Mouse (Mus musculus): Measurements from ENCODE around the gene Selp. TPM values are rescaled to one million over a fixed set of nuclear protein-coding genes. Genes with fewer than 3 reads are reported as not detected.

Gene Selp
- total and polyA plus RNA-seq, 3 experiments: 0.22 TPM; not detected in 2

GRCm38 (mm10) chr1:164120777-164121158 is 5.7 kb downstream of the Selp start:
- no peak for ATAC-seq (ENCODE audit: extremely low read depth, insufficient number of reproducible peaks, low FRiP score, poor library complexity, severe bottlenecking)
- Histone ChIP-seq H3K4me3 (ENCODE audit: low read depth, low read length) (no peak overlapping the region), H3K9me3 (replicated peaks) (no peaks in the 10 kb centered on the region), H3K27me3 (ENCODE audit: insufficient read depth, low read length) (no peaks in the 10 kb centered on the region), H3K36me3 (replicated peaks) (no peaks in the 10 kb centered on the region), H3K4me1 (ENCODE audit: insufficient read depth, low read depth, low read length) (no peaks in the 10 kb centered on the region)
- no peak for DNase-seq (ENCODE audit: low spot score)
- TF ChIP-seq GATA2 (IDR thresholded peaks at IDR 0.05; ENCODE audit: borderline replicate concordance, low read depth, low read length): no peak

GRCm38 (mm10) chr1:164123836-164124235 is 8.8 kb downstream of the Selp start:
- H3K4me3 ChIP-seq (ENCODE audit: low read depth, low read length): no peak overlapping the region
- DNase-seq (ENCODE audit: low spot score) (no peak), ATAC-seq (ENCODE audit: extremely low read depth, insufficient number of reproducible peaks, low FRiP score, poor library complexity, severe bottlenecking) (no peak)
- TF ChIP-seq CTCF (IDR thresholded peaks at IDR 0.05; ENCODE audit: low read depth, low read length) (no peak), GATA2 (IDR thresholded peaks at IDR 0.05; ENCODE audit: borderline replicate concordance, low read depth, low read length) (no peak), POLR2AphosphoS5 (IDR thresholded peaks at IDR 0.05; ENCODE audit: insufficient replicate concordance, low read depth, low read length) (no peak), GATA1 (IDR thresholded peaks at IDR 0.05; ENCODE audit: borderline replicate concordance, low read length) (no peak), TAL1 (conservative IDR thresholded peaks at IDR 0.05; ENCODE audit: low read depth, low read length) (no peak)
- no peaks in the 10 kb centered on the region for H3K4me1 ChIP-seq (ENCODE audit: insufficient read depth, low read depth, low read length)
- H3K9me3 ChIP-seq (replicated peaks): no peaks in the 10 kb centered on the region
- no peaks in the 10 kb centered on the region for H3K36me3 ChIP-seq (replicated peaks)
- H3K27me3 ChIP-seq (ENCODE audit: insufficient read depth, low read length): no peaks in the 10 kb centered on the region

GRCm38 (mm10) chr1:164130013-164130412 is 14.9 kb downstream of the Selp start:
- peaks cover 3% of the 10 kb centered on the region; the same call in 1 of the 2 replicates for H3K27me3 ChIP-seq (ENCODE audit: insufficient read depth, low read length)
- no peak for TF ChIP-seq CTCF (IDR thresholded peaks at IDR 0.05; ENCODE audit: low read depth, low read length)
- no peak for TF ChIP-seq GATA2 (IDR thresholded peaks at IDR 0.05; ENCODE audit: borderline replicate concordance, low read depth, low read length)
- no peak overlapping the region for H3K4me3 ChIP-seq (ENCODE audit: low read depth, low read length)
- no peaks in the 10 kb centered on the region for H3K36me3 ChIP-seq (replicated peaks)
- ATAC-seq (ENCODE audit: extremely low read depth, insufficient number of reproducible peaks, low FRiP score, poor library complexity, severe bottlenecking) (no peak), DNase-seq (ENCODE audit: low spot score) (no peak)
- no peaks in the 10 kb centered on the region for H3K4me1 ChIP-seq (ENCODE audit: insufficient read depth, low read depth, low read length)
- no peaks in the 10 kb centered on the region for H3K9me3 ChIP-seq (replicated peaks)

- Histone ChIP-seq H3K27me3 (ENCODE audit: insufficient read depth, low read length) (peaks cover 3% of the 10 kb centered on the region), H3K36me3 (replicated peaks) (no peaks in the 10 kb centered on the region), H3K9me3 (replicated peaks) (no peaks in the 10 kb centered on the region), H3K4me3 (ENCODE audit: low read depth, low read length) (no peak overlapping the region), H3K4me1 (ENCODE audit: insufficient read depth, low read depth, low read length) (no peaks in the 10 kb centered on the region)
- ATAC-seq (ENCODE audit: extremely low read depth, insufficient number of reproducible peaks, low FRiP score, poor library complexity, severe bottlenecking) (no peak), DNase-seq (ENCODE audit: low spot score) (no peak)
- TF ChIP-seq CTCF (IDR thresholded peaks at IDR 0.05; ENCODE audit: low read depth, low read length): no peak
Observed at GRCm38 (mm10) chr1:164132609-164133008, 17.5 kb downstream of the Selp start.

GRCm38 (mm10) chr1:164134101-164134500 is 19.0 kb downstream of the Selp start:
- Histone ChIP-seq H3K4me1 (ENCODE audit: insufficient read depth, low read depth, low read length) (no peaks in the 10 kb centered on the region), H3K4me3 (ENCODE audit: low read depth, low read length) (no peak overlapping the region), H3K27me3 (ENCODE audit: insufficient read depth, low read length) (peaks cover 3% of the 10 kb centered on the region), H3K36me3 (replicated peaks) (no peaks in the 10 kb centered on the region), H3K9me3 (replicated peaks) (no peaks in the 10 kb centered on the region)
- TF ChIP-seq GATA1 (IDR thresholded peaks at IDR 0.05; ENCODE audit: borderline replicate concordance, low read length): no peak
- DNase-seq (ENCODE audit: low spot score): no peak
- no peak for ATAC-seq (ENCODE audit: extremely low read depth, insufficient number of reproducible peaks, low FRiP score, poor library complexity, severe bottlenecking)

- Histone ChIP-seq H3K9me3 (replicated peaks) (no peaks in the 10 kb centered on the region), H3K36me3 (replicated peaks) (no peaks in the 10 kb centered on the region), H3K4me1 (ENCODE audit: insufficient read depth, low read depth, low read length) (no peaks in the 10 kb centered on the region), H3K27me3 (ENCODE audit: insufficient read depth, low read length) (peaks cover 3% of the 10 kb centered on the region), H3K4me3 (ENCODE audit: low read depth, low read length) (no peak overlapping the region)
- DNase-seq (ENCODE audit: low spot score) (no peak), ATAC-seq (ENCODE audit: extremely low read depth, insufficient number of reproducible peaks, low FRiP score, poor library complexity, severe bottlenecking) (no peak)
- TF ChIP-seq POLR2AphosphoS5 (IDR thresholded peaks at IDR 0.05; ENCODE audit: insufficient replicate concordance, low read depth, low read length) (no peak), CTCF (IDR thresholded peaks at IDR 0.05; ENCODE audit: low read depth, low read length) (no peak), GATA1 (IDR thresholded peaks at IDR 0.05; ENCODE audit: borderline replicate concordance, low read length) (no peak), TAL1 (conservative IDR thresholded peaks at IDR 0.05; ENCODE audit: low read depth, low read length) (no peak), GATA2 (IDR thresholded peaks at IDR 0.05; ENCODE audit: borderline replicate concordance, low read depth, low read length) (no peak)
Observed at GRCm38 (mm10) chr1:164135360-164135759, 20.3 kb downstream of the Selp start.

- no peaks in the 10 kb centered on the region for H3K4me1 ChIP-seq (ENCODE audit: insufficient read depth, low read depth, low read length)
- DNase-seq (ENCODE audit: low spot score) (no peak), ATAC-seq (ENCODE audit: extremely low read depth, insufficient number of reproducible peaks, low FRiP score, poor library complexity, severe bottlenecking) (no peak)
- H3K4me3 ChIP-seq (ENCODE audit: low read depth, low read length): no peak overlapping the region
- H3K9me3 ChIP-seq (replicated peaks): no peaks in the 10 kb centered on the region
- no peaks in the 10 kb centered on the region for H3K36me3 ChIP-seq (replicated peaks)
- H3K27me3 ChIP-seq (ENCODE audit: insufficient read depth, low read length): peaks cover 3% of the 10 kb centered on the region
- TF ChIP-seq TAL1 (conservative IDR thresholded peaks at IDR 0.05; ENCODE audit: low read depth, low read length) (no peak), POLR2AphosphoS5 (IDR thresholded peaks at IDR 0.05; ENCODE audit: insufficient replicate concordance, low read depth, low read length) (no peak), GATA2 (IDR thresholded peaks at IDR 0.05; ENCODE audit: borderline replicate concordance, low read depth, low read length) (no peak), CTCF (IDR thresholded peaks at IDR 0.05; ENCODE audit: low read depth, low read length) (no peak), GATA1 (IDR thresholded peaks at IDR 0.05; ENCODE audit: borderline replicate concordance, low read length) (no peak)
Observed at GRCm38 (mm10) chr1:164135960-164136359, 20.9 kb downstream of the Selp start.
